Mouse (Mus musculus): ENCODE measurements around the gene Gm20481.
"Not testable (repeated sequence)": the region's sequence is repeated elsewhere in the genome, so short reads cannot be mapped to it uniquely, and the experiment has no call there.

Gm20481 gene

GRCm38 (mm10) chr17:34969822-34970221 is at the start of gene Gm20481:
Gene Gm20481, plus strand, starts transcription at chr17:34969912.
- DNase-seq: not testable (repeated sequence)

GRCm38 (mm10) chr17:34922939-34923338 is 46.8 kb upstream of the Gm20481 start:
- peak; percentile 47 to 53 for DNase-seq

- DNase-seq: no peak
Measured at GRCm38 (mm10) chr17:34924258-34924657, 45.5 kb upstream of the Gm20481 start.

GRCm38 (mm10) chr17:34927306-34928019 is 42.2 kb upstream of the Gm20481 start:
- no peak for DNase-seq

GRCm38 (mm10) chr17:34928841-34929240 is 40.9 kb upstream of the Gm20481 start:
- DNase-seq: no peak

GRCm38 (mm10) chr17:34931061-34931734 is 38.5 kb upstream of the Gm20481 start, which contains the start of gene Neu1:
Gene Neu1, plus strand, starts transcription at chr17:34931253.
- peak; percentile 99 for DNase-seq

GRCm38 (mm10) chr17:34931735-34932098 is 38.0 kb upstream of the Gm20481 start:
- peak in 1 of 2 experiments; percentile 56 for DNase-seq

- DNase-seq: no peak
Measured at GRCm38 (mm10) chr17:34932287-34932686, 37.4 kb upstream of the Gm20481 start.

GRCm38 (mm10) chr17:34934031-34934430 is 35.7 kb upstream of the Gm20481 start:
- DNase-seq: peak; percentile 51 to 70

GRCm38 (mm10) chr17:34934830-34935229 is 34.9 kb upstream of the Gm20481 start:
- peak in 1 of 2 experiments; percentile 60 for DNase-seq

GRCm38 (mm10) chr17:34937960-34938505 is 31.7 kb upstream of the Gm20481 start:
- DNase-seq: no peak

- peak; percentile 56 to 74 for DNase-seq
Measured at GRCm38 (mm10) chr17:34941344-34942041, 28.2 kb upstream of the Gm20481 start.

- no peak for DNase-seq
Measured at GRCm38 (mm10) chr17:34943128-34943815, 26.4 kb upstream of the Gm20481 start.

- no peak for DNase-seq
Measured at GRCm38 (mm10) chr17:34944362-34944761, 25.4 kb upstream of the Gm20481 start.

GRCm38 (mm10) chr17:34946486-34947140 is 23.1 kb upstream of the Gm20481 start:
- peak in 1 of 2 experiments; percentile 59 for DNase-seq

GRCm38 (mm10) chr17:34947606-34948005 is 22.1 kb upstream of the Gm20481 start:
- peak; percentile 64 to 75 for DNase-seq

GRCm38 (mm10) chr17:34948721-34949552 is 20.8 kb upstream of the Gm20481 start:
- DNase-seq: not testable (repeated sequence)

GRCm38 (mm10) chr17:34949553-34949969 is 20.2 kb upstream of the Gm20481 start:
- no peak for DNase-seq

GRCm38 (mm10) chr17:34950514-34951455 is 18.9 kb upstream of the Gm20481 start:
- no peak for DNase-seq

Data from kidney, postnatal 4 days (tissue).